ENCODE assay signal across 28 mouse cellular contexts in genomic region chr8:89060717-89061116, GRCm38 (mm10). TPM values are rescaled to one million over a fixed set of nuclear protein-coding genes. Genes with fewer than 3 reads are reported as not detected.
"Had no signal": no experiment of that assay in that cellular context is flagged by ENCODE, and none has a peak within 500 bp of the region (broad histone marks: within the 10 kb centered on the region; RNA-seq: fewer than 3 reads in every experiment).

No protein-coding gene starts in this region.

- H3K4me1 ChIP-seq: embryonic facial prominence, embryonic 12.5 days had no signal

- H3K4me3 ChIP-seq: embryonic facial prominence, embryonic 10.5 days; embryonic facial prominence, embryonic 12.5 days; embryonic facial prominence, embryonic 13.5 days; embryonic facial prominence, embryonic 15.5 days; erythroblast, embryonic 14.5 days; forebrain, embryonic 12.5 days; forebrain, embryonic 13.5 days; forebrain, embryonic 15.5 days; gastrocnemius, adult 2 months; heart, adult 2 months; heart, embryonic 10.5 days had no signal

- H3K9ac ChIP-seq: embryonic facial prominence, embryonic 12.5 days; embryonic facial prominence, embryonic 13.5 days; embryonic facial prominence, embryonic 15.5 days; forebrain, embryonic 12.5 days; forebrain, embryonic 13.5 days; forebrain, embryonic 15.5 days; forebrain, postnatal 0 days had no signal

- DNase-seq: cerebellum, adult 8-10 months; cerebellum, adult 9-10 months; cerebellum, adult 9-11 months; cerebellum, postnatal 10 days; cerebellum, postnatal 14 days; cerebellum, postnatal 25 days; cerebellum, postnatal 36 days; embryo, embryonic 11 days; forebrain, postnatal 0 days; gastrocnemius, adult 2 months; gastrocnemius, postnatal 10 days; gastrocnemius, postnatal 14 days; gastrocnemius, postnatal 25 days; gastrocnemius, postnatal 36 days; heart, adult 11 months; heart, adult 18-20 months; heart, adult 2 months had no signal

- H3K4me2 ChIP-seq: embryonic facial prominence, embryonic 12.5 days; embryonic facial prominence, embryonic 13.5 days; embryonic facial prominence, embryonic 15.5 days; forebrain, embryonic 12.5 days; forebrain, embryonic 13.5 days; forebrain, embryonic 15.5 days had no signal

- H3K27me3 ChIP-seq: forebrain, embryonic 13.5 days; forebrain, embryonic 15.5 days had no signal

- H3K9me3 ChIP-seq: embryonic facial prominence, embryonic 10.5 days; embryonic facial prominence, embryonic 12.5 days; embryonic facial prominence, embryonic 13.5 days; embryonic facial prominence, embryonic 15.5 days; forebrain, embryonic 12.5 days; forebrain, embryonic 13.5 days; forebrain, embryonic 15.5 days; heart, embryonic 10.5 days had no signal

- H3K36me3 ChIP-seq: embryonic facial prominence, embryonic 10.5 days; embryonic facial prominence, embryonic 12.5 days; embryonic facial prominence, embryonic 13.5 days; embryonic facial prominence, embryonic 15.5 days; forebrain, embryonic 12.5 days; forebrain, embryonic 15.5 days; heart, embryonic 10.5 days had no signal

- ATAC-seq: forebrain, embryonic 13.5 days; forebrain, embryonic 14.5 days; forebrain, embryonic 15.5 days; forebrain, embryonic 16.5 days; forebrain, postnatal 0 days had no signal

- H3K27ac ChIP-seq: embryonic facial prominence, embryonic 10.5 days; embryonic facial prominence, embryonic 12.5 days; embryonic facial prominence, embryonic 13.5 days; embryonic facial prominence, embryonic 15.5 days; forebrain, embryonic 12.5 days; forebrain, embryonic 13.5 days; forebrain, embryonic 15.5 days; gastrocnemius, adult 2 months; heart, adult 2 months; heart, embryonic 10.5 days had no signal

RNA-seq across cellular contexts. Expression of gene Sall1, which starts 16.8 kb away (rescaled TPM):
- polyA plus RNA-seq: erythroblast, embryonic 14.5 days had no signal
